Mouse (Mus musculus) heart, adult 8-10 months (tissue): ENCODE measurements around the gene Ccnc. TPM values are rescaled to one million over a fixed set of nuclear protein-coding genes. Genes with fewer than 3 reads are reported as not detected.

Experiments
- DNase-seq: peaks from one replicate; pipeline ENCODE4 v3.0.0; 2022; ENCODE audit warnings: low spot score
- total RNA-seq, 4 experiments: library from RNA; stranded (reverse); gene quantifications; 2 replicates each; pipeline ENCODE4 v1.2.4; 2022

The Ccnc gene
- total RNA-seq, 4 experiments from 2014 or later: 10.3 to 13.9 (median 11.5) TPM

GRCm38 (mm10) chr4:21801620-21802019 is 74.1 kb downstream of the Ccnc start:
- no peak for DNase-seq

GRCm38 (mm10) chr4:21807204-21807603 is 79.7 kb downstream of the Ccnc start:
- DNase-seq: no peak

Other genes starting within 250 kb of the Ccnc start
- not detected for gene Prdm13, start 41.7 kb upstream of the Ccnc start, total RNA-seq
- 10 to 100 TPM; 10.9 to 14.0 (median 13.6) TPM for gene Usp45, start 39.5 kb downstream of the Ccnc start, total RNA-seq
- 10 to 100 TPM; 14.1 to 22.0 (median 19.2) TPM for gene Tstd3, start 39.5 kb downstream of the Ccnc start, total RNA-seq
- gene Pnisr, start 119.9 kb downstream of the Ccnc start, total RNA-seq: 10 to 100 TPM; 19.9 to 35.3 (median 27.3) TPM
- gene Coq3, start 152.0 kb downstream of the Ccnc start, total RNA-seq: 10 to 100 TPM; 36.0 to 42.4 (median 38.5) TPM
- gene Faxc, start 203.6 kb downstream of the Ccnc start, total RNA-seq: 1 to 10 TPM; 1.4 to 2.0 (median 1.6) TPM